Mouse (Mus musculus): ENCODE measurements around the gene Ttc25. TPM values are rescaled to one million over a fixed set of nuclear protein-coding genes. Genes with fewer than 3 reads are reported as not detected.
A peak's percentile ranks its signal among the peaks of the same experiment; 100 is the strongest.

The Ttc25 gene
- total RNA-seq, 1 experiment: 3.4 TPM

DNA sequence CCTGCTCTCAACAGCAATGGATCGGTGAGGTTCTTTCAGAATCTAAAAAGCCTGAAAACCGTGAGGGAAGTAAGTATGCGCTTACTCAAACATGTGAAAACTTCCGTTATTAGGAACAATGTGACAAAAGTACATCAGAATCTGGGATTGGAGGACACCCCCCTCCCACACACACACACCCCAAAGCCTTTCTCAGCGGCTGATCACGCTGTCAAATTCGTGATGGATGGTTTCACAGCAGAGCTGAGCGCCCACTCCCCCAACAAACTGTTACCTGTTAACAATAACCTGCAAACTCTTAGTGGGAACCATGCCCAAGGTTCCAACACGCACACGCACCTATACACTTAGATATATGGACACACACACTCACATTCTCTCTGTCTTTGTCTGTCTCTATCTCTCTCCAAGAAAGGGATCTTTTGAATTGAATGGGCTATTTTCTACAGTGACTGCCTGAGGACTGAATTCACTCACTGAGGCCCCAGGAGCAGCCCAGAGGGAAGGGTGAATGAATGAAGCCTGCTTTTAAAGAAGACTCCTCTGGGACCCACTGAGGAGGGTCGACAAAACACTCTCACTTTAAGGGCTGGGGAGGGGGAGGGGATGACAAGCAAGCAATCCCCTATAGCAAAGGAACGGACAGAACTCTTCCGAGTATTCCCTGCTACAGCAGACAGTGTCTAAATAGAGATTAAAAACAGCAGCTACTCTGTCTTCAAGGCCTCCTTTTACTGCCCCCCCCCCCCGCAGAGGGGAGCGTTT, 19.2 kb upstream of the Ttc25 start:
- H3K27ac ChIP-seq (ENCODE audit: insufficient read depth, low read depth, low read length, poor library complexity, severe bottlenecking): no peak overlapping the region
- H3K36me3 ChIP-seq (ENCODE audit: control insufficient read depth, insufficient read depth, low read length, poor library complexity, severe bottlenecking): peaks cover 32% of the 10 kb centered on the region
- DNase-seq (ENCODE audit: low read depth, low spot score): no peak
- H3K4me3 ChIP-seq (ENCODE audit: insufficient read depth in 1 of 2, low read depth in 1 of 2, low read length in 2 of 2, poor library complexity in 1 of 2, severe bottlenecking in 1 of 2): peak overlapping the region; percentile 88 to 96
- H3K4me1 ChIP-seq (ENCODE audit: control insufficient read depth in 2 of 2, insufficient read depth in 2 of 2, low read length in 2 of 2, poor library complexity in 1 of 2): peaks cover 3 to 15% of the 10 kb centered on the region in 2 experiments; a peak in 2 of 4 replicates
- H3K9ac ChIP-seq (ENCODE audit: insufficient read depth, low read depth, low read length, poor library complexity, severe bottlenecking): peak overlapping the region; percentile 95
- in situ Hi-C loops (cut with MboI; ENCODE audit: low sequenced_read_pairs in 2 of 2, unreplicated experiment in 2 of 2): no loop called here
- no peaks in the 10 kb centered on the region for H3K9me3 ChIP-seq (ENCODE audit: control insufficient read depth, insufficient read depth, low read depth, low read length)
- TF ChIP-seq HCFC1 (IDR thresholded peaks at IDR 0.05; ENCODE audit: borderline replicate concordance, insufficient read depth, low read length): no peak
- TF ChIP-seq CHD2 (IDR thresholded peaks at IDR 0.05; ENCODE audit: low read depth, low read length): no peak
- TF ChIP-seq MAFK (IDR thresholded peaks at IDR 0.05; ENCODE audit: insufficient read depth, low read depth, low read length): no peak

DNA sequence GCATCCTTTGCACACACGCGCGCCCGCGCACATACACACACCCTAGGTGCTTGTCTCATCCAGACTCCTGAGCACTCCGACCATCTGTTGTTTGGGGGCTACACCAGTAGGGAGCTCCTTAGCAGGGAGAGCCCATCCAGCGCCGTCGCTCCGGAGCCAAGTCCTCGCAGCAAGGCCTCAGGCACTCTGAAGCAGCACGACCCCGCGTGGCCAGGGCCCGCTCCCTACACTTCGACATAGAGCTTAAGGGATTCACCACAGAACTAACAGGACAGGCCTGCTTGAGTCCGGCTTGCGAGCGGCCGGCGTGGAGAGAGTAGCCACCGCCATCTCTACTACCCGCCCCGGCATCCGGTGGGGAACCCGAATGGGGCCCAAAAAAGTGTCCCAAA, 18.3 kb upstream of the Ttc25 start:
- Histone ChIP-seq H3K27ac (ENCODE audit: insufficient read depth, low read depth, low read length, poor library complexity, severe bottlenecking) (no peak overlapping the region; the same call in 1 of the 2 replicates), H3K9me3 (ENCODE audit: control insufficient read depth, insufficient read depth, low read depth, low read length) (no peaks in the 10 kb centered on the region), H3K36me3 (ENCODE audit: control insufficient read depth, insufficient read depth, low read length, poor library complexity, severe bottlenecking) (peaks cover 24% of the 10 kb centered on the region), H3K9ac (ENCODE audit: insufficient read depth, low read depth, low read length, poor library complexity, severe bottlenecking) (peak overlapping the region; percentile 95), H3K4me1 (ENCODE audit: control insufficient read depth in 2 of 2, insufficient read depth in 2 of 2, low read length in 2 of 2, poor library complexity in 1 of 2) (peaks cover 3 to 15% of the 10 kb centered on the region in 2 experiments; a peak in 2 of 4 replicates), H3K4me3 (ENCODE audit: insufficient read depth in 1 of 2, low read depth in 1 of 2, low read length in 2 of 2, poor library complexity in 1 of 2, severe bottlenecking in 1 of 2) (peak overlapping the region; percentile 88 to 96)
- in situ Hi-C loops (cut with MboI; ENCODE audit: low sequenced_read_pairs in 2 of 2, unreplicated experiment in 2 of 2): no loop called here
- TF ChIP-seq CHD2 (IDR thresholded peaks at IDR 0.05; ENCODE audit: low read depth, low read length) (no peak), HCFC1 (IDR thresholded peaks at IDR 0.05; ENCODE audit: borderline replicate concordance, insufficient read depth, low read length) (no peak), ZNF384 (IDR thresholded peaks at IDR 0.05; ENCODE audit: low read depth, low read length) (no peak), MAFK (IDR thresholded peaks at IDR 0.05; ENCODE audit: insufficient read depth, low read depth, low read length) (no peak), ZC3H11A (IDR thresholded peaks at IDR 0.05; ENCODE audit: borderline replicate concordance, low read depth, low read length) (no peak)
- no peak for DNase-seq (ENCODE audit: low read depth, low spot score)

GRCm38 (mm10) chr11:100527458-100528374, 17.7 kb upstream of the Ttc25 start, which contains the start of gene Acly:
TSS of gene Acly (minus strand) at chr11:100528000.
- Histone ChIP-seq H3K4me3 (ENCODE audit: insufficient read depth in 1 of 2, low read depth in 1 of 2, low read length in 2 of 2, poor library complexity in 1 of 2, severe bottlenecking in 1 of 2) (peak within 1 kb of the TSS; percentile 88 to 96), H3K9ac (ENCODE audit: insufficient read depth, low read depth, low read length, poor library complexity, severe bottlenecking) (peak within 1 kb of the TSS; percentile 95), H3K27ac (ENCODE audit: insufficient read depth, low read depth, low read length, poor library complexity, severe bottlenecking) (peak within 1 kb of the TSS; percentile 65), H3K36me3 (ENCODE audit: control insufficient read depth, insufficient read depth, low read length, poor library complexity, severe bottlenecking) (peaks cover 18% of the 10 kb centered on the region), H3K4me1 (ENCODE audit: control insufficient read depth in 2 of 2, insufficient read depth in 2 of 2, low read length in 2 of 2, poor library complexity in 1 of 2) (peaks cover 3 to 15% of the 10 kb centered on the region in 2 experiments; a peak in 2 of 4 replicates), H3K9me3 (ENCODE audit: control insufficient read depth, insufficient read depth, low read depth, low read length) (no peaks in the 10 kb centered on the region)
- in situ Hi-C loops (cut with MboI; ENCODE audit: low sequenced_read_pairs in 2 of 2, unreplicated experiment in 2 of 2): no loop called here
- DNase-seq (ENCODE audit: low read depth, low spot score): peak; percentile 100
- no peak for TF ChIP-seq CHD2 (IDR thresholded peaks at IDR 0.05; ENCODE audit: low read depth, low read length)
- TF ChIP-seq HCFC1 (IDR thresholded peaks at IDR 0.05; ENCODE audit: borderline replicate concordance, insufficient read depth, low read length): peak; percentile 90
- no peak for TF ChIP-seq ZNF384 (IDR thresholded peaks at IDR 0.05; ENCODE audit: low read depth, low read length)
- TF ChIP-seq MAFK (IDR thresholded peaks at IDR 0.05; ENCODE audit: insufficient read depth, low read depth, low read length): no peak
- TF ChIP-seq ZC3H11A (IDR thresholded peaks at IDR 0.05; ENCODE audit: borderline replicate concordance, low read depth, low read length): no peak

- DNase-seq (ENCODE audit: low read depth, low spot score): no peak
- Histone ChIP-seq H3K9ac (ENCODE audit: insufficient read depth, low read depth, low read length, poor library complexity, severe bottlenecking) (peak overlapping the region; percentile 53), H3K27ac (ENCODE audit: insufficient read depth, low read depth, low read length, poor library complexity, severe bottlenecking) (peak overlapping the region; percentile 65), H3K4me3 (ENCODE audit: insufficient read depth in 1 of 2, low read depth in 1 of 2, low read length in 2 of 2, poor library complexity in 1 of 2, severe bottlenecking in 1 of 2) (peak overlapping the region; percentile 50 to 60), H3K4me1 (ENCODE audit: control insufficient read depth in 2 of 2, insufficient read depth in 2 of 2, low read length in 2 of 2, poor library complexity in 1 of 2) (peaks cover 3 to 15% of the 10 kb centered on the region in 2 experiments; a peak in 2 of 4 replicates), H3K9me3 (ENCODE audit: control insufficient read depth, insufficient read depth, low read depth, low read length) (no peaks in the 10 kb centered on the region), H3K36me3 (ENCODE audit: control insufficient read depth, insufficient read depth, low read length, poor library complexity, severe bottlenecking) (peaks cover 10% of the 10 kb centered on the region)
- in situ Hi-C loops (cut with MboI; ENCODE audit: low sequenced_read_pairs in 2 of 2, unreplicated experiment in 2 of 2): no loop called here
- TF ChIP-seq HCFC1 (IDR thresholded peaks at IDR 0.05; ENCODE audit: borderline replicate concordance, insufficient read depth, low read length) (no peak), ZC3H11A (IDR thresholded peaks at IDR 0.05; ENCODE audit: borderline replicate concordance, low read depth, low read length) (no peak), ZNF384 (IDR thresholded peaks at IDR 0.05; ENCODE audit: low read depth, low read length) (no peak), CHD2 (IDR thresholded peaks at IDR 0.05; ENCODE audit: low read depth, low read length) (no peak), MAFK (IDR thresholded peaks at IDR 0.05; ENCODE audit: insufficient read depth, low read depth, low read length) (no peak)
Observed at GRCm38 (mm10) chr11:100528375-100529165, 16.8 kb upstream of the Ttc25 start.

Measured in ES-E14 (cell line).